Mouse (Mus musculus): Measurements from ENCODE around the gene Chrnb1. TPM values are rescaled to one million over a fixed set of nuclear protein-coding genes. Genes with fewer than 3 reads are reported as not detected.
A peak's percentile ranks its signal among the peaks of the same experiment; 100 is the strongest.

The Chrnb1 gene
- total and polyA plus RNA-seq, 3 experiments: 0.31 to 1.6 TPM; not detected in 1

- Histone ChIP-seq H3K4me3 (ENCODE audit: control insufficient read depth in 1 of 2, insufficient read depth in 1 of 2, low read depth in 2 of 2, low read length in 2 of 2) (no peak overlapping the region), H3K36me3 (ENCODE audit: control insufficient read depth in 1 of 2, insufficient read depth in 2 of 2, low read length in 2 of 2) (peaks cover 0 to 14% of the 10 kb centered on the region in 2 experiments; a peak in 2 of 4 replicates), H3K9ac (ENCODE audit: control insufficient read depth, low read depth, low read length, poor library complexity, severe bottlenecking) (no peak overlapping the region), H3K27ac (ENCODE audit: control insufficient read depth, low read depth, low read length) (no peak overlapping the region), H3K4me1 (ENCODE audit: control insufficient read depth in 1 of 2, insufficient read depth in 2 of 2, low read length in 2 of 2) (peaks cover 10 to 28% of the 10 kb centered on the region in 2 experiments), H3K27me3 (ENCODE audit: control insufficient read depth in 1 of 2, insufficient read depth in 2 of 2, low read length in 2 of 2) (no peaks in the 10 kb centered on the region; a peak in 1 of 4 replicates), H3K79me2 (ENCODE audit: control insufficient read depth, insufficient read depth, low read length, poor library complexity) (peaks cover 1% of the 10 kb centered on the region; the same call in 1 of the 2 replicates), H3K9me3 (replicated peaks; ENCODE audit: insufficient read depth, low read length) (no peaks in the 10 kb centered on the region)
- no peak for DNase-seq (ENCODE audit: low read depth, low spot score)
- TF ChIP-seq RCOR1 (IDR thresholded peaks at IDR 0.05; ENCODE audit: low read depth, low read length): no peak
- peak; percentile 18; the same call in 1 of the 2 replicates for TF ChIP-seq SIN3A (IDR thresholded peaks at IDR 0.05; ENCODE audit: low read length)
These were observed 40.2 kb upstream of the Chrnb1 start for GRCm38 (mm10) chr11:69835966-69836335.

GRCm38 (mm10) chr11:69835326-69835965, 39.7 kb upstream of the Chrnb1 start:
- H3K9me3 ChIP-seq (replicated peaks; ENCODE audit: insufficient read depth, low read length): no peaks in the 10 kb centered on the region
- TF ChIP-seq E2F4 (IDR thresholded peaks at IDR 0.05; ENCODE audit: borderline replicate concordance, low read depth, low read length): no peak
- TF ChIP-seq GABPA (IDR thresholded peaks at IDR 0.05; ENCODE audit: low read depth, low read length): no peak
- no peak for TF ChIP-seq CHD2 (IDR thresholded peaks at IDR 0.05; ENCODE audit: low read length)
- TF ChIP-seq TCF12 (IDR thresholded peaks at IDR 0.05; ENCODE audit: low read depth, low read length): no peak
- TF ChIP-seq MYC (IDR thresholded peaks at IDR 0.05; ENCODE audit: low read depth, low read length): no peak
- no peak for TF ChIP-seq MAFK (IDR thresholded peaks at IDR 0.05; ENCODE audit: borderline replicate concordance, low read depth, low read length)
- no peak for TF ChIP-seq TAL1 (IDR thresholded peaks at IDR 0.05; ENCODE audit: low read length)
- no peak for TF ChIP-seq NRF1 (IDR thresholded peaks at IDR 0.05; ENCODE audit: insufficient read depth, low read depth, low read length, poor library complexity, severe bottlenecking)
- TF ChIP-seq POLR2A (IDR thresholded peaks at IDR 0.05; ENCODE audit: control insufficient read depth in 1 of 2, insufficient read depth in 1 of 2, low read depth in 1 of 2, low read length in 2 of 2, poor library complexity in 1 of 2): no peak
- no peak for TF ChIP-seq CHD1 (IDR thresholded peaks at IDR 0.05; ENCODE audit: low read depth, low read length)
- no peak for TF ChIP-seq POLR2AphosphoS5 (IDR thresholded peaks at IDR 0.05; ENCODE audit: borderline replicate concordance, low read depth, low read length)
- no peak for TF ChIP-seq UBTF (IDR thresholded peaks at IDR 0.05; ENCODE audit: borderline replicate concordance, insufficient read depth, low read depth, low read length)
- TF ChIP-seq RAD21 (IDR thresholded peaks at IDR 0.05; ENCODE audit: low read depth, low read length): no peak
- TF ChIP-seq MYB (IDR thresholded peaks at IDR 0.05; ENCODE audit: low read depth, low read length): no peak
- H3K36me3 ChIP-seq (ENCODE audit: control insufficient read depth in 1 of 2, insufficient read depth in 2 of 2, low read length in 2 of 2): peaks cover 0 to 14% of the 10 kb centered on the region in 2 experiments; a peak in 2 of 4 replicates
- H3K9ac ChIP-seq (ENCODE audit: control insufficient read depth, low read depth, low read length, poor library complexity, severe bottlenecking): peak overlapping the region; percentile 66
- H3K4me1 ChIP-seq (ENCODE audit: control insufficient read depth in 1 of 2, insufficient read depth in 2 of 2, low read length in 2 of 2): peaks cover 10 to 28% of the 10 kb centered on the region in 2 experiments
- peak; percentile 34 for DNase-seq (ENCODE audit: low read depth, low spot score)
- H3K27me3 ChIP-seq (ENCODE audit: control insufficient read depth in 1 of 2, insufficient read depth in 2 of 2, low read length in 2 of 2): no peaks in the 10 kb centered on the region; a peak in 1 of 4 replicates
- H3K27ac ChIP-seq (ENCODE audit: control insufficient read depth, low read depth, low read length): no peak overlapping the region
- H3K4me3 ChIP-seq (ENCODE audit: control insufficient read depth in 1 of 2, insufficient read depth in 1 of 2, low read depth in 2 of 2, low read length in 2 of 2): peak overlapping the region in 1 of 2 experiments; percentile 55; a peak in 1 of 4 replicates
- H3K79me2 ChIP-seq (ENCODE audit: control insufficient read depth, insufficient read depth, low read length, poor library complexity): peaks cover 1% of the 10 kb centered on the region; the same call in 1 of the 2 replicates
